Mouse (Mus musculus): Measurements from ENCODE around the gene E330034G19Rik. TPM values are rescaled to one million over a fixed set of nuclear protein-coding genes. Genes with fewer than 3 reads are reported as not detected.
"Not testable (repeated sequence)": the region's sequence is repeated elsewhere in the genome, so short reads cannot be mapped to it uniquely, and the experiment has no call there.

The E330034G19Rik gene
- total RNA-seq, 2 experiments from 2014 or later = not detected

DNA sequence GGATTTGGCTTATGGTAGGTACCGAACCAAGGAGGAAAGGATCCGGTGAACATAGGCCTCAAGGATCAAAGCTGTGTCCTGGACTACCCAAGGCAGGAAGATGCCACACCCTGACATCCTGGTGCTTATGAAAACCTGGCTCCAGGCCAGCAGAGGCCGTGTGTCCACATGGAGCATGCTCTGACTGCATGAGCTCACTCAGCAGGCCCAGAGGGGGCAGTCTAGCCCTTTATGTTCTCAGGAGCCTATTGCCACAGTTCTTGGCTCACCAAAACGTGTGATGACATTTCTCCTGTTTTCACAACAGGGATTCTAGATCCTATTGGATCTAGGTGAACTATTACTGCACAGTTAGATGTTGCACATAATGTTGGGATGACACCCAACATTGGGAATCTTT is 11.7 kb upstream of the E330034G19Rik start:
- Histone ChIP-seq H3K27ac (no peak overlapping the region), H3K4me3 (no peak overlapping the region)
- no peak for TF ChIP-seq CTCF (conservative IDR thresholded peaks at IDR 0.05)
- no peak for DNase-seq (ENCODE audit: low spot score in 2 of 2)

DNA sequence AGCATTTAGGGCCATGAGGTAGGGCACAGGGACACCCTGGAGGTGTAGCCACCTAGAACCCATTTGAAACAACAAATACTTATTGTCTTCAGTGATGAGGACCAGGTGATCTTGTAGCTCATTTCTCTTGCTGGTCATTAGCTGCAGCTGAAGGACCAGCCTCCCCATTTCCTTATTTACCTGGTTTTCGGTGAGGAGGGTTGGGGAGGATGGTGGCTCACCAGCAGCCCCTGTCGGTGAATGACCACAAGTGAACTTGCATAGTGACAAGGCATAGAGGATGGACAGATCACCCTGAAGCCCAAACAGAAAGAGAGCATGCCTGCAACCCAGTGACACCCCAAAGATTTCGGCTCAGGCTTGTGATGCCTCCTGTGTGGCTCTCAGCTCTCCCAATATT is 10.7 kb upstream of the E330034G19Rik start:
- TF ChIP-seq CTCF (conservative IDR thresholded peaks at IDR 0.05) = peak; percentile 18; the same call in 1 of the 2 replicates
- no peak overlapping the region for H3K27ac ChIP-seq
- no peak overlapping the region for H3K4me3 ChIP-seq
- DNase-seq (ENCODE audit: low spot score in 2 of 2) = no peak

DNA sequence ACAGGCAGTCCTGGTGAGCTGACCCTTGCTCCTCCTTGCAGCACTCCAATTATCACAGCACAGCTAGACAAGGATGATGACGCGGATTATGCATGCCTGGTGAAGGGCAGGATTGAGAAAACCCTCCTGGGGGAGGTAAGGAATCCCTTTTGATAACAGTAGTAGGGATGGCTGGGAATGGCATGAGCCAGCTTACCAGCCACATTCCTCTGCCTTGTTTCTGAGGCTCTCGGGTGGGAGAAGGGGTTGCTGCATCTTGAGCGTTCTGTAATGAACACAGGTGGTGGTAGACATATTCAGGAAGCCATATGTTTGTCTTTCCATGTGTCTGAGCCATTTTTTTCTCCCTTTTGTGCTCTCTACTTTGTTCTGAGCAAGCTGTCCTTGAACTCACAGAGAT is 6.9 kb upstream of the E330034G19Rik start:
- no peak for DNase-seq (ENCODE audit: low spot score in 2 of 2)
- no peak overlapping the region for H3K4me3 ChIP-seq
- TF ChIP-seq CTCF (conservative IDR thresholded peaks at IDR 0.05) = no peak
- H3K27ac ChIP-seq = no peak overlapping the region

DNA sequence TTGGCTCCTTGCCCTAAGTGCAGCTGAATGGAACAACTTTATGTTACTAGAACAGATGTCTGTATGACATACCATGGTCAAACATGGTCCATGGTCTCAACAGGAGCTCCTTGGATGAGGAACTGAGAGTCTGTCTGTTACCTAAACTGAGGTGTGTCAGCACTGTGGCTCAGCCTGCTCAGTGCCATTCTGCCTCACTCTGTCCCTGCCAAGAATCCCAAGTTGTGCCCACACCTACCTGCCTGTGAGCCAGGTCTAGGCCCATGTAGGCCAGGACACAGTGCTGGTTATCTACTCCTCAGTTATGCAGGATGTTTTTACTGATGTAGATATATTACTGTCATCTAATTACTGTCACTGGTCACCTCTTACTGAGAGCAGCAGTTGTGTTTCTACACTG is 2.3 kb upstream of the E330034G19Rik start:
- no peak overlapping the region for H3K4me3 ChIP-seq
- H3K27ac ChIP-seq = no peak overlapping the region
- TF ChIP-seq CTCF (conservative IDR thresholded peaks at IDR 0.05) = no peak
- DNase-seq (ENCODE audit: low spot score in 2 of 2) = no peak

DNA sequence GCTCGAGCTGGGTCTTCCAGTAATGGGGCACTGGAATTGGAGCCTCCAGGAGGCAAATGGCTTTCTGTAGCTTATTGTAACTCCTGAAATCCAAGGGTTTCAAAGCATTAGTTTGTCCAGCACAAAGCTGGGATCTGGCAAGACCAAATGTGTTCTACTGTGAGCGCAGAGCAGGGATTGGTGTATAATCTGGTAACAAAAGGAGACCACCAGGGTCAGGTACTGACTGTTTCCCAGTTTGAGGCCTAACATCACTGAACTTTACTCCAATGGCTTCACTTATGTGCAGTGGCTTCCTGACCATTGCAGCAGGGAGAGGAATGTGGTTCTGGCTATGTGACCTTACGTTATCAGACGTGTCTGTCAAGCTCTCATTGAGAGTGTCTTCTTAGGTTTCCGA is 617 bp downstream of the E330034G19Rik start:
- Histone ChIP-seq H3K4me3 (no peak overlapping the region), H3K27ac (no peak overlapping the region)
- no peak for TF ChIP-seq CTCF (conservative IDR thresholded peaks at IDR 0.05)
- no peak for DNase-seq (ENCODE audit: low spot score in 2 of 2)

DNA sequence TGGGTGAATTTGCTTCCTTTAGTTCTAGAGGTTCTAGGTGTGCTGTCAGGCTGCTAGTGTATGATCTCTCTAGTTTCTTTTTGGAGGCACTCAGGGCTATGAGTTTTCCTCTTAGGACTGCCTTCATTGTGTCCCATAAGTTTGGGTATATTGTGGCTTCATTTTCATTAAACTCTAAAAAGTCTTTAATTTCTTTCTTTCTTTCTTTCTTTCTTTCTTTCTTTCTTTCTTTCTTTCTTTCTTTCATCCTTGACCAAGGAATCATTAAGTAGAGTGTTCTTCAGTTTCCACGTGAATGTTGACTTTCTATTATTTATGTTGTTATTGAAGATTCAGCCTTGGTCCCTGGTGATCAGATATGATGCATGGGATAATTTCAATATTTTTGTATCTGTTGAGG is 9.1 kb downstream of the E330034G19Rik start:
- H3K27ac ChIP-seq; DNase-seq (ENCODE audit: low spot score in 2 of 2); H3K4me3 ChIP-seq: not testable (repeated sequence)

DNA sequence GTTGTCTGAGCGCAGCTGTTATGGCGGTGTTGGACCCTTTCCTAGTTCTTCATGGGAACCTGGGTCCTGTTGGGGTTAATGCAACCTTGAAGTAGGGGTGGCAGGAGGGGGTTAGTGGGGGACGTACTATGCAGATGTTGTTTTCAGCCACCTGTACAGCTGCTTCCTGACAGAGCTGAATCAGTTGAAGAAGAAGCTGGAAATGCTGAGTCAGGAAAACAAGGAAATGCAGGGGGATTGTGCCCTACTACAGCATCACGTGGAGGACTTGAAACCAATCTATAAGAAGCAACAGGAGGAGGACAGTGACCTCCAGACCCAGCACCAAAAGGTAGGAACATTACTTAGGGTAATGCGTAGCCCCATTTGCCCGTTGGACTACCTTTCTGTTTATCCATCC is 13.7 kb downstream of the E330034G19Rik start:
- no peak for DNase-seq (ENCODE audit: low spot score in 2 of 2)
- no peak overlapping the region for H3K27ac ChIP-seq
- no peak overlapping the region for H3K4me3 ChIP-seq
- TF ChIP-seq CTCF (conservative IDR thresholded peaks at IDR 0.05) = no peak

DNA sequence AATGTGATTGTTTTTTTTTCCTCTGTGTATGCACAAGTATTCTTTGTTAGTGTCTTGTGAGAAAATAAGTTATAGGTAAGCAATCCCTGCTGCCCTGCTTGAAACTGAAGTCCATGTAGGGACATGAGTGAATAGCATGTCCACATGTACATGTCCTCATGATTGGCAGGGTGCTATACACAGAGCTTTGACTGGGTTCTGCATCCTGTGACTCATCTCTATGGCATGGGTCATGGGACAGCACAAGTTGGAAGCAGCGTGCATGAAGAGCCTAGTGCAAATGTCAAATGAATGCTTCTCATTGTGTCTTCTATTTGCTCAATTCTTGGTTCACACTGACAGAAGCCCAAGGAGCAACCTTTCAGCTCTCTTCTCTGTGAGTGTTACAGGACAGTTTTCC is 14.1 kb downstream of the E330034G19Rik start:
- no peak for TF ChIP-seq CTCF (conservative IDR thresholded peaks at IDR 0.05)
- H3K27ac ChIP-seq = no peak overlapping the region
- no peak for DNase-seq (ENCODE audit: low spot score in 2 of 2)
- H3K4me3 ChIP-seq = no peak overlapping the region

DNA sequence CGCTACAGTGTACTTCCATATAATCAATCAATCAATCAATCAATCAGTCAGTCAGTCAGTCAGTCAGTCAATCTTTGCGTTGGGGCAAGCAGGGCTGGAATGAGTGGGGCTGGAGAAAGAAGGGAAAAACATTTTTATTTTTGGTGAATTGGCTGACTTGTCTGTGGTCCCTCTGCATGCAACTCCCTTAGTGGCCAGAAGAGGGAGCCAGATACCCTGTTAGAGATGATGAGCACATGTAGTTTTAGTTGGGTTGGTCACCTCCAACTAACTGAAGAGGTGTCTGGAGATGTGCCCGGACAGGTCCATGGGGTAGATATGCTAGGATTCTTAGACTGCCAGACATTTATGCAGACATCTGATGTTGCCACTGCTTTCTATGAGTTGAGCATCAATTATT is 18.1 kb downstream of the E330034G19Rik start:
- Histone ChIP-seq H3K4me3 (no peak overlapping the region), H3K27ac (no peak overlapping the region)
- peak; percentile 65 to 79 for DNase-seq (ENCODE audit: low spot score in 2 of 2)
- TF ChIP-seq CTCF (conservative IDR thresholded peaks at IDR 0.05) = peak; percentile 94

DNA sequence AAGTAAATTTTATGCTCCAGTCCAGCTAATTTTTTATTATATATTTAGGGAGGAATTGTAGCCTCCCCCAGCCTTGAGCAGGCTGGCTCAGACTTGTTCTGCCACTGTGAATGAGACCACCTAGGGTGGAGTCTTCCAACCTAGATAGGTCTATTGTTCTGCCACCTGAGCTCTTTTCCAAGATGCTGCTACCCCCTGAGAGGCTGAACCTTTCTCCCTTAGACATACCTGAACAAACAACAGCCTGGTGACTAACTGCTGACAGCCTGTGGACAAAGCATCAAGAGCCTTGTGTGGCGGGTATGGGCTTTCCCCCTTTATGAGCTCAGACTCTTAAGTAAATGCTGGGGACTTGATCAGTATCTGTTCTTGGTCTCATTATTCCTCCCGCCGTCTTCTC is 54.0 kb downstream of the E330034G19Rik start:
- not testable (repeated sequence) for H3K4me3 ChIP-seq; DNase-seq (ENCODE audit: low spot score in 2 of 2); H3K27ac ChIP-seq

DNA sequence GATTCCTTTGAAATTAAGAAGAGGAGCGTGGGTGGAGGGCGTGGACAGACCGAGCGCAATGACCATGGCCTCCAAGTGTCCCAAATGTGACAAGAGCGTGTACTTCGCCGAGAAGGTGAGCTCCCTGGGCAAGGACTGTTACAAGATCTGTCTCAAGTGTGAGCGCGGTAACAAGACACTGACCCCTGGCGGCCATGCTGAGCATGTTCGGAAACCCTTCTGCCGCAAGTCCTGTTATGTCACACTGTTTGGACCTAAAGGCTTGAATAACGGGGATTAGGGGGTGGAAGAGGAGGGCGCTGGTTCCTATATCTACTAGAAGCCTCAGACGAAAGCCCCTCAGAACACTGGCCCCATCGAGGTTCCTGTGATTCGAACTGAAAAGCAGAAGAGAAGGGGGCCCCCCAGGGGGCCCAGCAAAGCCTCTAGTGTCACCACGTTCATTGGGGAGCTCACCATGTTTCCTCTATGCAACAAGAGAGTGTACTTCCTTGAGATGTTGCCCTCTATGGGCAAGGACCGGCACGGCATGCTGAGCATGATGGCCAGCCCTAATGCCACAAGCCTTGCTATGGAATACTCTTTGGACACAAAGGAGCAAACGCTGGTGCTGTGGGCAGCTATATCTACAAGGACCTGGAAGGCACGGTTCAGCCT is 65.4 kb downstream of the E330034G19Rik start:
- no peak overlapping the region for H3K27ac ChIP-seq
- DNase-seq (ENCODE audit: low spot score in 2 of 2) = peak; percentile 13 to 31
- TF ChIP-seq CTCF (conservative IDR thresholded peaks at IDR 0.05) = peak; percentile 79

More for the DNA sequence above, 65.4 kb downstream of the E330034G19Rik start:
- H3K4me3 ChIP-seq = no peak overlapping the region

Other genes starting within 250 kb of the E330034G19Rik start
- 10 to 100 TPM; 62.7 to 64.0 TPM for gene Dlg5, start 47.3 kb upstream of the E330034G19Rik start, total RNA-seq (2021)
- 10 to 100 TPM; 37.9 to 38.5 TPM for gene Polr3a, start 193.8 kb downstream of the E330034G19Rik start, total RNA-seq (2021)
- 100 to 1,000 TPM; 789 to 821 TPM for gene Rps24, start 193.9 kb downstream of the E330034G19Rik start, total RNA-seq (2021)

Data from layer of hippocampus, adult 2 months (tissue).